Mouse (Mus musculus) C2C12 (cell line): ENCODE measurements at regions not wholly inside any gene's neighbourhood (a gene's known extent, or its start where the extent isn't known, plus 50 kb on each side); places are given as distances from the start of the nearest gene placed in this dataset.

Source experiments
- CEBPB ChIP-seq: IDR thresholded peaks from one replicate; pipeline ENCODE4 v1.6.1; 2011; ENCODE audit warnings: low read depth, mild to moderate bottlenecking, control low read depth, moderate library complexity
- CTCF ChIP-seq: IDR thresholded peaks from one replicate; pipeline ENCODE4 v1.5.1; 2011; ENCODE audit not compliant: control insufficient read depth, insufficient read depth, insufficient read length
- MYOG ChIP-seq: IDR thresholded peaks from one replicate; pipeline ENCODE4 v1.6.1; 2011; ENCODE audit not compliant: control insufficient read depth, insufficient read length; ENCODE audit errors: extremely low read depth
- USF1 ChIP-seq: IDR thresholded peaks from one replicate; pipeline ENCODE4 v1.6.1; 2011; ENCODE audit warnings: low read depth, mild to moderate bottlenecking, control low read depth, moderate library complexity

GRCm38 (mm10) chrX:19199531-19199930 is 281.6 kb downstream of the Tex13c3 start:
- TF ChIP-seq CTCF (no peak), MYOG (no peak), CEBPB (no peak), USF1 (no peak)
